Mouse (Mus musculus): ENCODE data around the gene Gm15294.

Gm15294 gene

GRCm38 (mm10) chrX:141875135-141875534 lies at the start of gene Gm15294:
Gene Gm15294 (minus strand): TSS chrX:141875235.
- DNase-seq (ENCODE audit: low spot score in 2 of 2), result no peak

GRCm38 (mm10) chrX:141884336-141885048 lies 9.5 kb upstream of the Gm15294 start:
- no peak for DNase-seq (ENCODE audit: low spot score in 2 of 2)

- DNase-seq (ENCODE audit: low spot score in 2 of 2), result no peak
Observed at GRCm38 (mm10) chrX:141874024-141874423, 1.0 kb downstream of the Gm15294 start.

- DNase-seq (ENCODE audit: low spot score in 2 of 2), result no peak
Observed at GRCm38 (mm10) chrX:141873597-141873996, 1.4 kb downstream of the Gm15294 start.

- DNase-seq (ENCODE audit: low spot score in 2 of 2), result no peak
Observed at GRCm38 (mm10) chrX:141855684-141856396, 19.2 kb downstream of the Gm15294 start.

Data from cerebellum, postnatal 4 days (tissue).